Mouse (Mus musculus): ENCODE data around the gene Pnpla2. TPM values are rescaled to one million over a fixed set of nuclear protein-coding genes. Genes with fewer than 3 reads are reported as not detected.
A peak's percentile ranks its signal among the peaks of the same experiment; 100 is the strongest.

Gene Pnpla2
- total and polyA plus RNA-seq, 2 experiments from 2014 or later, result 63.8 to 159 TPM

DNA sequence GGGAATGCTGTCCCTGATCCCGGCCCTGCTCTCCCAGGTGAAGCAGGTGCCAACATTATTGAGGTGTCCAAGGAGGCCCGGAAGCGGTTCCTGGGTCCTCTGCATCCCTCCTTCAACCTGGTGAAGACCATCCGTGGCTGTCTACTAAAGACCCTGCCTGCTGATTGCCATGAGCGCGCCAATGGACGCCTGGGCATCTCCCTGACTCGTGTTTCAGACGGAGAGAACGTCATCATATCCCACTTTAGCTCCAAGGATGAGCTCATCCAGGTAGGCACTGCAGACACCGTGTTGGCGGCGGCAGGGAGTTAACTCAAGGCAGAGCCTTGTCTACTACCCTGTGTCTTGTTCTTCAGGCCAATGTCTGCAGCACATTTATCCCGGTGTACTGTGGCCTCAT, 2.2 kb downstream of the Pnpla2 start:
- H3K4me2 ChIP-seq (ENCODE audit: low read depth, low read length), result peak overlapping the region; percentile 64; the same call in 1 of the 2 replicates
- WGBS, result 88% methylated on average over 14 of the region's 14 CpGs
- H3K9ac ChIP-seq (replicated peaks; ENCODE audit: low read depth, low read length), result no peak overlapping the region
- no peak for TF ChIP-seq EP300 (IDR thresholded peaks at IDR 0.05; ENCODE audit: low read depth)
- no peak for TF ChIP-seq CTCF (IDR thresholded peaks at IDR 0.05; ENCODE audit: low read depth)
- no peak overlapping the region for H3K4me3 ChIP-seq (ENCODE audit: low read depth, low read length)
- peaks cover 33% of the 10 kb centered on the region for H3K36me3 ChIP-seq (replicated peaks; ENCODE audit: control insufficient read depth, insufficient read depth, low read length)
- DNase-seq (ENCODE audit: low spot score) (no peak), ATAC-seq (ENCODE audit: insufficient read depth, low read depth) (no peak)
- H3K4me1 ChIP-seq (ENCODE audit: control insufficient read depth, insufficient read depth), result peaks cover 26% of the 10 kb centered on the region
- H3K9me3 ChIP-seq (replicated peaks; ENCODE audit: control insufficient read depth, low read length), result no peaks in the 10 kb centered on the region
- no peaks in the 10 kb centered on the region for H3K27me3 ChIP-seq (ENCODE audit: control insufficient read depth, insufficient read depth, low read length)
- peak overlapping the region; percentile 98; the same call in 1 of the 2 replicates for H3K27ac ChIP-seq (ENCODE audit: low read depth)

DNA sequence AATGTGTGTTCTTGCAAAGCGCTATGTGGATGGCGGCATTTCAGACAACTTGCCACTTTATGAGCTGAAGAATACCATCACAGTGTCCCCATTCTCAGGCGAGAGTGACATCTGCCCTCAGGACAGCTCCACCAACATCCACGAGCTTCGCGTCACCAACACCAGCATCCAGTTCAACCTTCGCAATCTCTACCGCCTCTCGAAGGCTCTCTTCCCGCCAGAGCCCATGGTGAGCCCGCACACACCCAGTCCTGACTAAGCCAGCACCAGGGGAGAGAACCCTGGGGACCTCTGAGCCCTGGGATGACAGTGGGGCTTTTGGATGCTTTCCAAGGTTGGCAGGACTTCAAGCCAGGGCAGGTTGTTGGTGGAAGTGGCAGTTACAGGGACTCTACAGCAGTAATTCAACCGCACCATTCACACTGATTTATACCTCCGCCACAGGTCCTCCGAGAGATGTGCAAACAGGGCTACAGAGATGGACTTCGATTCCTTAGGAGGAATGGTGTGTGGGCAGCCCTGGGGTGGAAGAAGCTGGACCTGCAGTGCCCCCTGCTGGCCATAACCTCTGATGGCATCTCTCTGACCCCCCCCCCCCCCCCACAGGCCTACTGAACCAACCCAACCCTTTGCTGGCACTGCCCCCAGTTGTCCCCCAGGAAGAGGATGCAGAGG, 3.1 kb downstream of the Pnpla2 start:
- peak; percentile 48 for DNase-seq (ENCODE audit: low spot score)
- Histone ChIP-seq H3K4me1 (ENCODE audit: control insufficient read depth, insufficient read depth) (peaks cover 26% of the 10 kb centered on the region), H3K4me3 (ENCODE audit: low read depth, low read length) (no peak overlapping the region), H3K4me2 (ENCODE audit: low read depth, low read length) (no peak overlapping the region), H3K36me3 (replicated peaks; ENCODE audit: control insufficient read depth, insufficient read depth, low read length) (peaks cover 33% of the 10 kb centered on the region), H3K27me3 (ENCODE audit: control insufficient read depth, insufficient read depth, low read length) (no peaks in the 10 kb centered on the region), H3K9ac (replicated peaks; ENCODE audit: low read depth, low read length) (no peak overlapping the region), H3K27ac (ENCODE audit: low read depth) (no peak overlapping the region), H3K9me3 (replicated peaks; ENCODE audit: control insufficient read depth, low read length) (no peaks in the 10 kb centered on the region)
- TF ChIP-seq CTCF (IDR thresholded peaks at IDR 0.05; ENCODE audit: low read depth) (peak; percentile 47), EP300 (IDR thresholded peaks at IDR 0.05; ENCODE audit: low read depth) (no peak)
- 79% methylated on average over 15 of the region's 15 CpGs for WGBS
- ATAC-seq (ENCODE audit: insufficient read depth, low read depth), result no peak

DNA sequence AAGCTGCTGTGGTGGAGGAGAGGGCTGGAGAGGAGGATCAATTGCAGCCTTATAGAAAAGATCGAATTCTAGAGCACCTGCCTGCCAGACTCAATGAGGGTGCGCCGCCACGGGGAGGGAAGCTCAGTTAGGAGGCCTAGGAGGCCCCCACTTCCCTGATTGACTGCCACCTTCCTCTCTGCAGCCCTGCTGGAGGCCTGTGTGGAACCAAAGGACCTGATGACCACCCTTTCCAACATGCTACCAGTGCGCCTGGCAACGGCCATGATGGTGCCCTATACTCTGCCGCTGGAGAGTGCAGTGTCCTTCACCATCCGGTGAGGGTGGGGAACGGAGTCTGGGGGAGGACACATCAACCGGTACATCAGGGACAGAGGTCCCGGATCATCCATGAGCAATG, 3.7 kb downstream of the Pnpla2 start:
- Histone ChIP-seq H3K27ac (ENCODE audit: low read depth) (no peak overlapping the region), H3K36me3 (replicated peaks; ENCODE audit: control insufficient read depth, insufficient read depth, low read length) (peaks cover 33% of the 10 kb centered on the region), H3K4me1 (ENCODE audit: control insufficient read depth, insufficient read depth) (peaks cover 26% of the 10 kb centered on the region), H3K27me3 (ENCODE audit: control insufficient read depth, insufficient read depth, low read length) (peaks cover 5% of the 10 kb centered on the region; the same call in 1 of the 2 replicates), H3K9ac (replicated peaks; ENCODE audit: low read depth, low read length) (no peak overlapping the region), H3K4me3 (ENCODE audit: low read depth, low read length) (no peak overlapping the region), H3K4me2 (ENCODE audit: low read depth, low read length) (no peak overlapping the region), H3K9me3 (replicated peaks; ENCODE audit: control insufficient read depth, low read length) (no peaks in the 10 kb centered on the region)
- ATAC-seq (ENCODE audit: insufficient read depth, low read depth), result no peak
- TF ChIP-seq EP300 (IDR thresholded peaks at IDR 0.05; ENCODE audit: low read depth), result no peak
- TF ChIP-seq CTCF (IDR thresholded peaks at IDR 0.05; ENCODE audit: low read depth), result no peak
- no peak for DNase-seq (ENCODE audit: low spot score)
- WGBS, result 95% methylated on average over 11 of the region's 11 CpGs

DNA sequence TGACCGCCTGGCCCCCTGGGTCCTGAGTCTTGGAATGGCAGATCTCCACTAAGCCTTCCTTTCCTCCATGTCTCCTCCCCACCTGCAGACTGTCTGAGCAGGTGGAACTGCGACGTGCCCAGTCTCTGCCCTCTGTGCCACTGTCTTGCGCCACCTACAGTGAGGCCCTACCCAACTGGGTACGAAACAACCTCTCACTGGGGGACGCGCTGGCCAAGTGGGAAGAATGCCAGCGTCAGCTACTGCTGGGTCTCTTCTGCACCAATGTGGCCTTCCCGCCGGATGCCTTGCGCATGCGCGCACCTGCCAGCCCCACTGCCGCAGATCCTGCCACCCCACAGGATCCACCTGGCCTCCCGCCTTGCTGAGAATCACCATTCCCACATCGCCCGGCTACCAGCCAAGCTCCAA, 4.3 kb downstream of the Pnpla2 start:
- H3K36me3 ChIP-seq (replicated peaks; ENCODE audit: control insufficient read depth, insufficient read depth, low read length), result peaks cover 33% of the 10 kb centered on the region
- H3K27ac ChIP-seq (ENCODE audit: low read depth), result no peak overlapping the region
- H3K4me2 ChIP-seq (ENCODE audit: low read depth, low read length), result no peak overlapping the region
- no peak for ATAC-seq (ENCODE audit: insufficient read depth, low read depth)
- peaks cover 12% of the 10 kb centered on the region; the same call in 1 of the 2 replicates for H3K27me3 ChIP-seq (ENCODE audit: control insufficient read depth, insufficient read depth, low read length)
- no peak for TF ChIP-seq EP300 (IDR thresholded peaks at IDR 0.05; ENCODE audit: low read depth)
- TF ChIP-seq CTCF (IDR thresholded peaks at IDR 0.05; ENCODE audit: low read depth), result no peak
- no peaks in the 10 kb centered on the region for H3K9me3 ChIP-seq (replicated peaks; ENCODE audit: control insufficient read depth, low read length)
- WGBS, result 91% methylated on average over 17 of the region's 17 CpGs
- H3K4me3 ChIP-seq (ENCODE audit: low read depth, low read length), result no peak overlapping the region
- DNase-seq (ENCODE audit: low spot score), result no peak
- peaks cover 26% of the 10 kb centered on the region for H3K4me1 ChIP-seq (ENCODE audit: control insufficient read depth, insufficient read depth)
- no peak overlapping the region for H3K9ac ChIP-seq (replicated peaks; ENCODE audit: low read depth, low read length)

DNA sequence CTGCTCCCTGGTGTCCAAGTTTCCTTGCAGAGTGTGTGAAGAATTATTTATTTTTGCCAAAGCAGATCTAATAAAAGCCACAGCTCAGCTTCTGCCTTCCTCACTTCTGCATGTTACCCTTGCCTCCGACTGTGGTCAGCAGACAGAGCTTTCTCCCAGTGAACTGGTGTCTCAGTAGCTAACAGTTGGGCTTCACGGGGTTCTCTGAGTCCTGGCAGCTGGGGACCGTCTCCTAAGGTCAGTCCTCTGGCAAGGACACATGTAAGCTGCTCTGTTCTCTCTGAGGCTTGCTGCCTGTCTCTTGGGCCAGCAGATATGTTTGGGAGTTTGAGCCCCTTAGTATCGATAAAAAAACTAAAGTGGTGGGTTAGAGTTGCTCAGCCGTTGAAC, 5.0 kb downstream of the Pnpla2 start:
- H3K9ac ChIP-seq (replicated peaks; ENCODE audit: low read depth, low read length), result no peak overlapping the region
- no peak overlapping the region for H3K4me3 ChIP-seq (ENCODE audit: low read depth, low read length)
- no peaks in the 10 kb centered on the region for H3K9me3 ChIP-seq (replicated peaks; ENCODE audit: control insufficient read depth, low read length)
- no peak for ATAC-seq (ENCODE audit: insufficient read depth, low read depth)
- H3K4me1 ChIP-seq (ENCODE audit: control insufficient read depth, insufficient read depth), result peaks cover 21% of the 10 kb centered on the region
- H3K36me3 ChIP-seq (replicated peaks; ENCODE audit: control insufficient read depth, insufficient read depth, low read length), result peaks cover 33% of the 10 kb centered on the region
- no peak overlapping the region for H3K4me2 ChIP-seq (ENCODE audit: low read depth, low read length)
- WGBS, result 63% methylated on average over 5 of the region's 5 CpGs
- DNase-seq (ENCODE audit: low spot score), result no peak
- H3K27ac ChIP-seq (ENCODE audit: low read depth), result no peak overlapping the region
- H3K27me3 ChIP-seq (ENCODE audit: control insufficient read depth, insufficient read depth, low read length), result peaks cover 16% of the 10 kb centered on the region; the same call in 1 of the 2 replicates
- TF ChIP-seq CTCF (IDR thresholded peaks at IDR 0.05; ENCODE audit: low read depth) (no peak), EP300 (IDR thresholded peaks at IDR 0.05; ENCODE audit: low read depth) (no peak)

Data from heart, postnatal 0 days (tissue).